Mouse (Mus musculus) cortical plate, adult 2 months (tissue): Measurements from ENCODE around the gene Tmem29. TPM values are rescaled to one million over a fixed set of nuclear protein-coding genes. Genes with fewer than 3 reads are reported as not detected.
"Not testable (repeated sequence)": the region's sequence is repeated elsewhere in the genome, so short reads cannot be mapped to it uniquely, and the experiment has no call there.

Experiments used
- H3K27ac ChIP-seq: fragments of 200-500 bp; 2 replicates; pipeline ENCODE4 v1.5.1; 2012; ENCODE audit warnings: low read length, control low read depth, inconsistent platforms; ENCODE audit not compliant: insufficient read depth
- H3K4me1 ChIP-seq: fragments of 200-500 bp; 2 replicates; pipeline ENCODE4 v1.6.1; 2011; ENCODE audit warnings: low read length; ENCODE audit not compliant: control insufficient read depth, insufficient read depth
- H3K4me3 ChIP-seq: fragments of 200-500 bp; 2 replicates; pipeline ENCODE4 v1.5.1; 2011; ENCODE audit warnings: mild to moderate bottlenecking, low read length, control low read depth; ENCODE audit not compliant: insufficient read depth
- CTCF ChIP-seq: fragments of 200-500 bp; IDR thresholded peaks from 2 replicates; pipeline ENCODE4 v1.5.1; 2011; ENCODE audit warnings: mild to moderate bottlenecking, control low read depth, low read length; ENCODE audit not compliant: insufficient read depth; ENCODE audit errors: extremely low read depth
- POLR2A ChIP-seq: fragments of 200-500 bp; IDR thresholded peaks from 2 replicates; pipeline ENCODE4 v1.6.1; 2011; ENCODE audit warnings: mild to moderate bottlenecking, low read length, control low read depth; ENCODE audit not compliant: insufficient read depth; ENCODE audit errors: extremely low read depth
- polyA plus RNA-seq: library from polyadenylated mRNA; depleted of rRNA; stranded (reverse); fragments of >200 nt; gene quantifications from 2 replicates; pipeline ENCODE4 v1.2.3, GENCODE M21; 2012; rRNA removed

Gene Tmem29
- polyA plus RNA-seq = 38.7 and 39.4 TPM in 2 replicates

DNA sequence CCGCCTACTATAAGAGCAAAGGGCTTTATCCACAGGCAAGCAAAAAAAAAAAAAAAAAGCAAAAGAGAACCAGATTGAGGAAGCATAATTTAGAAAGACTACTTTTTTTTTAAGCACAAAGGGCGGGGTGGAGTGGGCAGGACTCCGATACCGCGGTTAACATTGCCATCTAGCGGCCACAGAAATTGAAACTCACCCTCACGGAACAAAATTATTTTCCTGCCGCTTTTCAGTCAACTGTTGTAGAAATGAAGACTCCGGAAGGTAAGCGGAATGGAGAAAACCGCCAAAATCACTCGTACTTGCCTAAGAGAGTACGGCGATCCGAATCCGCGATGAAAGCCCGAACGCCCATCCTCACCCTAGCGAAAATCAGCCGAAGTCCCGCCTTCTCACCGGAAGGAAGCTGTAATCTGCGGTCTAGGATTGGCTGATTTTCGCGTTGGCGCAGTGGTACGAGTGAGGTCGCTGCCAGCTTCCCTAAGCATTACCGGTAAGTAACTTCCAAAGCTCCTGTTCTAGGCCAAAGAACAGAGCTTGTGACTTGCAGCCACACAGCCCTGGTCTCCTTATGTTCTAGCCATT lies at the start of gene Tmem29:
Tmem29 (minus strand) TSS at position 389 of the 585 bp plus-strand sequence.
- no peaks in the 10 kb centered on the region; the same call in 1 of the 2 replicates for H3K4me1 ChIP-seq
- TF ChIP-seq POLR2A = peak; percentile 53; the same call in 1 of the 2 replicates
- TF ChIP-seq CTCF = peak; percentile 27; the same call in 1 of the 2 replicates
- peak within 1 kb of the TSS; percentile 44 for H3K4me3 ChIP-seq
- H3K27ac ChIP-seq = no peak within 1 kb of the TSS

DNA sequence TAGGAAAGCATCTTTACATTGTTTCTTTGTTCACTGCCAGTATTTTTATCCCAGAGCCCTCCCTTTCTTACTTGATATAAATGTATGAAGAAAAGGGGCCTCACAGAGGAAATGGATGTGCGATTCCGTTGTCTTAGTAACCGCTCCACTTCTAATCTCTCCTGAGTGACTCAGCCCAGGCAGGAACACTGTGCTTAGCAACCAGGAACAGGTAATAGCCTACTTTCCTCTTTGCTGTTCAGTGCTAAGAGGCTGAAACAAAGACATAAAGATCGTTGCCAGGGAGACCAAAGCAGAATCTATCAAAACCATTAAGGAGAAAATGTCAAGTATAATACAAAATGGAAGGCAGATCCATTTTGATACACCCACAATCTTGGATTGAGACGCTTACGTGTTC lies 49.7 kb upstream of the Tmem29 start:
- Histone ChIP-seq H3K4me1 (no peaks in the 10 kb centered on the region), H3K27ac (peak overlapping the region; percentile 29; the same call in 1 of the 2 replicates), H3K4me3 (no peak overlapping the region)
- TF ChIP-seq POLR2A = no peak
- no peak for TF ChIP-seq CTCF

DNA sequence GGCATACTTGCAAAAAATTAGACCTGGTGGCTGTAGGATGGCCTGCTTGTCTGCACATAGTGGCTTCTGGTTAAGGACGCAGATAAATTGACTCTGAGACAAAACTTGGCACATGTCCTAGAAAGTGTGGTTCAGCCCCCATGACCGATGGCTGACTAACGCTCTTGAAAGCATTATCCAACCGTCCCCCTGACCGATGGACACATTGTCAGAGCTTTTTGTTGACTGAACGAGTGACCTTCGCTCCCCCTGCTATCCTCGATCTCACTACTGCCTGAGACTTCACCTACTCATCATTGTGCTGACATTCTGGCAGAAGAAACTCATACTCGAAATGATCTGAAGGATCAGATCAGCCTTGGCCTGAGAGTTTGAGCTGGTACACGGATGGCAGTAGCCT lies 28.9 kb upstream of the Tmem29 start:
- H3K27ac ChIP-seq, H3K4me3 ChIP-seq, H3K4me1 ChIP-seq: not testable (repeated sequence)

DNA sequence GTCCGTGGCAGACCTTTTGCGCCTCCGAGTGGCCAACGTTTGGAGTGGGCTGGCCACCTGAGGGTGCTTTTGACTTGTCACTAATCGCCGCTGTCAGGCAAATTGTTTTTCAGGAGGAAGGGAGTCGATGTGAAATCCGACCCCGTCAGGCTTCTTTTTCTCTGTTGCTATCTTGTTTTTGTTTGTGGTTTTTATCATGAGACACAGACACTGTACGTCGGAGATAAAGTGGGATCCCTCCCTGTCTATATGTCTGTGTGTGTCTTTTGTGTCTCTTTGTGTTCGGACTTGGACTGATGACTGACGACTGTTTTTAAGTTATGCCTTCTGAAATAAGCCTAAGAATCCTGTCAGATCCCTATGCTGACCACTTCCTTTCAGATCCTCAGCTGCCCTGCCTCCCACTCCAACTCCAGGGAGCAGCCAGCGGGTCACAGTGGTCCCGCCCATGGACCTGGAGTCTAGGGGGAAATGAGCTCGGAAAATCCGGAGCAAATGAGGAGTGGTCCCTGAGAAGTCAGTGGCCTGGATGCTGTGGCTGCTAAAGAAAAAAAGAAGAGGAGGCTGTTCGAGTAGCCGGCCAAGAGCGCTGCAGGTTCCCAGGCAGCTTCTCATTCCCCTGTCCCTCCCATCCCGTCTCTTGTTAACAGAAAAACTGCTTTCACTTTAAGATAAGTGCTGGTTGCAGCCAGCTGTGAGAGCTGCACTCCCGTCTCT lies 27.5 kb upstream of the Tmem29 start:
- H3K27ac ChIP-seq, H3K4me1 ChIP-seq, H3K4me3 ChIP-seq: not testable (repeated sequence)

DNA sequence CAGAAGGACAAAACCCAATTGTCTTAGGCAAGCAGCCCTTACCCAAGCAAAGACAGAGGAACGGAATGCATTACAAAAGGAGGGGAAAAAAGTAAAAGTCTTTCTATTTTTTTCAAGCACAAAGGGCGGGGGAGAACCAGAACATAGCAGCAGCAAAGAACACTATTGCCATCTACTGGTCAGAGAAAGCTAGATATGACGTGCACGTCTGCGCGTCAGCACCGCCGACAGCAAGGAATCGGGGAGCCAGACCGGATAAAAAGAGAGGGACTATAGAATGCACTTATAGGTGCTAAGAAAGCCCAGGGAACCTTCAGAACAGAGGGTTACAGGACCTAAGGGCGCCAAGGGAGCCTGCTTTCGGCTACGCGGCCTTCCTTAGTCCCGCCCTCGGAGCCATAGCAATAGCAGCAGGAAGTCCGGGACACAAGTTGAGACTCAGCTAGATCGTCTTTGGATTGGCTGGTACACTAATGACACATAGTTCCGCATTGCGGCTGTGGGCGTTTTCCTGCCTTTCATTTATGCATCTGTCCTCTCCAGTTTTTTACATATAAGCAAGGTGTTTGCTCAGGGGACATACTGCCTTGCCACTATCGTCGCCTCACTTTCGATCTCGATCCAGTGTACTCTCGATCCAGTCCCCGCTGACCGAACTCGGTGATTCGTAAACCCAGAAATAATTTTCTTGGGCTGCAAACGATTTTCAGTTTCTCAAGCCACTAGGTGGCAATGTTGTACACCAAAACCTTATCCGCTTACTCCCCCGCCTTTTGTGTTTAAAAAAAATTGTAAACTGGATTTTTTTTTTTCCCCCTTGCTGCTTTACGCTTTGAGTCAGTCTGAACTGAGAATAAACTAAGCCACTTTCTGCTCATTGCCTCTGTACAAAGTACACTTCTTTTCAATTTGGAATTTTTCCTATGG lies 19.2 kb upstream of the Tmem29 start:
- Histone ChIP-seq H3K4me3 (peak overlapping the region; percentile 95), H3K27ac (peak overlapping the region; percentile 96), H3K4me1 (no peaks in the 10 kb centered on the region)
- TF ChIP-seq POLR2A = peak; percentile 35; the same call in 1 of the 2 replicates
- peak; percentile 58 for TF ChIP-seq CTCF

DNA sequence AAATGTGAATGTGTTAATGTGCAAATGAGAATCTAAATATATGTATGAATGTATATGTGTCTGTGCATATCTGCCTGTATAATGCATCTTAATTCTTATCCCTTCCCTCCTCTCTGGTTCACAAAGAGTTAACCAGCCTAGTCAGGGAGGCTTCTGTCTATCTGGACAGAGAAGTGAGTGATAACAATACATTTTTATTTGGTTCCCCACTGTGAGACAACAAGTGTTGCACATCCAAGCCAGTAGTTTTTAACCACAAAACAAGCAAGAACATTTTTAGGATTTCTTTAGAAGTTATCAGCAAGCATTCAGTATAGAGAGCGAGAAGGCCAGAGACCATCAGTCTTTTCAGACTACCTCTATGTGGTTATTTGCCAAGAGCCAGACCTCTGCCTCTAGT lies 12.5 kb upstream of the Tmem29 start:
- no peak overlapping the region for H3K4me3 ChIP-seq
- TF ChIP-seq CTCF (no peak), POLR2A (no peak)
- H3K4me1 ChIP-seq = no peaks in the 10 kb centered on the region
- H3K27ac ChIP-seq = no peak overlapping the region

DNA sequence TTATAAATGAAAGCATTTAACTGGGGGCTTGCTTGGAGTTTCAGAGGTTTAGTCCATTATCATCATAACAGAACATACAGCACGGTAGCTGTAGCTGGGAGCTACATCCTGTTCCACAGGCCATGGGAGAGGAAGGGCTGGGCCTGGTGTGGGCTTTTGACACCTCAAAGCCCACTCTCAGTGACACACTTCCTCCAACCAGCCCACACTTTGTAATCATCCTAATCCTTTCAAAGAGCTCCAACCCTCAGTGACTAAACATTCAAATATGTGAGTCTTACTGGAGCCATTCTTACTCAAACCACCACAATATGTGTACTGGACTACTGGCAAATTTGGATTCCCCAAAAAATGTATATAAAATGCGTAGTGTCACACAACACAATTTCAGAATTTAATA lies 9.3 kb upstream of the Tmem29 start:
- Histone ChIP-seq H3K4me1 (no peaks in the 10 kb centered on the region), H3K27ac (no peak overlapping the region)
- TF ChIP-seq CTCF (no peak), POLR2A (no peak)

DNA sequence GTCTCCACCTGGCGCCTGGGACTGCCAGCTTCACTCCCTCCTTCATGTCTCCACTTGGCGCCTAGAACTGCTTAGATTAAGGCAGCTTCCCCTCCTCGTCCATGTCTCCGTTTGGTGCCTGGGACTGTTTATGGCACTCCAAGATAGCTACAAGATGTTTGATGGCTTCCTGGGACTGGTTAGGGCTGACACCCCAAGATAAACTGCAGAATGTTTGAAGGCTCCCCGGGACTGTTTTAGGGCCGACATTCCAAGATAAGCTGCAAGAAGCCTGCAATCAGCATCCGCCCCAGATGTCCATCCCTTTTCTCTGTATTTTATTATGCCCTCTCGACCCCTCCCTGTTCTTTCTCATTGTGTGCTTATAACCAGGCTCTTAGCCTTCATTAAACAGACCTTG lies 7.9 kb upstream of the Tmem29 start:
- H3K27ac ChIP-seq, H3K4me1 ChIP-seq: not testable (repeated sequence)

More for the DNA sequence above, 9.3 kb upstream of the Tmem29 start:
- H3K4me3 ChIP-seq = no peak overlapping the region

DNA sequence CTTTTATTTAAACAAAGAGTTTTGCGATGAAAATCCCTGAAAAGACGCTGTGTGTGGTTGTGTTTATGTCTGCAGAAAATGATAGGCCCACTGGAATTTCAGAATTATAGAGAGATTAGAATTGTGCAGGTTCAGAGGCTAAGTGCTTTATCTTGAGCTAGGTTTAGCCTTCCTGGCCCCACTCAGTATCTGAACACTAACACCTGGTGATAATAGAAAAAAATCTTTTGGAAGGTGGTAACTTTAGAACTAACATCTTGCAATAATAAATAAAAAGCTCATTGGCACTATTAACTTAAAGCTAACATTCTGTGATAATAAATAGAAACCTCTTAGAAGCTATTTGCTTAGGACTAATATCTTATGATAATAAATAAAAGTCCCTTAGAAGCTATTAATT lies 1.2 kb upstream of the Tmem29 start:
- Histone ChIP-seq H3K27ac (no peak overlapping the region), H3K4me1 (no peaks in the 10 kb centered on the region; the same call in 1 of the 2 replicates), H3K4me3 (no peak overlapping the region)
- TF ChIP-seq POLR2A = no peak
- TF ChIP-seq CTCF = no peak

More for the DNA sequence above, 7.9 kb upstream of the Tmem29 start:
- H3K4me3 ChIP-seq = not testable (repeated sequence)
